ENCODE assay signal across 18 mouse cellular contexts in the genomic region with DNA sequence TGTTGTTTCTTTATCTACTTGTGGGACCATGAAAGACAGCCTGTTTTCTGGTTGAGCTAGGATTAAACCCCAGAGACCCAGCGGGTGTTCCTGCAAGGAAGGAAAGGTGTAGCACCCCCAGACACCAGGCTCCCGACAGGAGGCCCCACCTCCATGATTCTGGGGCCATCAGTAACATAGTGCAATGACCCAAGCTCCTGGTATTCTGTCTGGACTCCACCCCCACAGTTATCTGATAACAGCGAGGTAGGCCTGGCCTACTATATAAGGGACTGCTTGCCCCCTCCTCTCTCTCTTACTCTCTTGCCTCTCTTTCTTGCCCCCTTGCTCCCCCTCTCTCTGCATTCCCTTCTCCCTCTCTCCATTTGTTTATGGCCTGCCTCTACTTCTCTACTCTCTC. TPM values are rescaled to one million over a fixed set of nuclear protein-coding genes. Genes with fewer than 3 reads are reported as not detected.
A peak's percentile ranks its signal among the peaks of the same experiment; 100 is the strongest.
DNase-seq lines count a peak whose midpoint lies in the region; ATAC-seq and TF ChIP-seq lines count a peak whose summit lies in the region.
"Had no signal": no experiment of that assay in that cellular context is flagged by ENCODE, and none has a peak within 500 bp of the region (broad histone marks: within the 10 kb centered on the region; RNA-seq: fewer than 3 reads in every experiment).

No protein-coding gene starts in this region.

- H3K27me3 ChIP-seq in heart, adult 2 months (ENCODE audit: control insufficient read depth, insufficient read depth, low read length), result no peaks in the 10 kb centered on the region
- peaks cover 3% of the 10 kb centered on the region; the same call in 1 of the 2 replicates for H3K27me3 ChIP-seq in liver, adult 2 months (ENCODE audit: control insufficient read depth, insufficient read depth, low read length)
- H3K27me3 ChIP-seq in embryonic facial prominence, embryonic 15.5 days, result no peaks in the 10 kb centered on the region
- no peaks in the 10 kb centered on the region for H3K27me3 ChIP-seq in liver, embryonic 16.5 days (ENCODE audit: control insufficient read depth, insufficient read depth, low read depth, low read length)
- H3K27me3 ChIP-seq: neural tube, embryonic 15.5 days had no signal

- H3K4me1 ChIP-seq in heart, adult 2 months (ENCODE audit: control insufficient read depth, insufficient read depth, low read length), result peaks cover 7% of the 10 kb centered on the region
- H3K4me1 ChIP-seq in liver, adult 2 months (ENCODE audit: control insufficient read depth, insufficient read depth, low read length), result no peaks in the 10 kb centered on the region
- peaks cover 7% of the 10 kb centered on the region for H3K4me1 ChIP-seq in embryonic facial prominence, embryonic 15.5 days
- H3K4me1 ChIP-seq in liver, embryonic 16.5 days (ENCODE audit: control insufficient read depth, low read depth, low read length), result peaks cover 2% of the 10 kb centered on the region; the same call in 1 of the 2 replicates

- no peak for DNase-seq in heart, adult 2 months
- no peak for DNase-seq in heart, adult 8-10 months (ENCODE audit: low spot score)
- DNase-seq in liver, adult 2 months (ENCODE audit: extremely low read depth, low read depth, low spot score), result peak; percentile 17
- no peak for DNase-seq in liver
- no peak for DNase-seq in thymus, postnatal 0 days (ENCODE audit: low spot score)
- DNase-seq in right cerebral cortex, postnatal 4 days, result no peak
- DNase-seq: B cell, adult 2 months; cerebellum, postnatal 14 days; thymus, postnatal 25 days had no signal

- ATAC-seq in embryonic facial prominence, embryonic 15.5 days (ENCODE audit: insufficient number of reproducible peaks, low FRiP score, low TSS enrichment, low read depth), result no peak
- ATAC-seq in liver, embryonic 16.5 days (ENCODE audit: low read depth), result peak; percentile 43; the same call in 1 of the 2 replicates
- ATAC-seq: midbrain, embryonic 16.5 days had no signal

- H3K9me3 ChIP-seq in embryonic facial prominence, embryonic 15.5 days (replicated peaks), result no peaks in the 10 kb centered on the region; the same call in 1 of the 2 replicates
- no peaks in the 10 kb centered on the region; the same call in 1 of the 2 replicates for H3K9me3 ChIP-seq in liver, embryonic 16.5 days (replicated peaks; ENCODE audit: control insufficient read depth, low read length)
- H3K9me3 ChIP-seq: neural tube, embryonic 15.5 days had no signal

- no peak for TF ChIP-seq POLR2A in heart, adult 2 months (IDR thresholded peaks at IDR 0.05; ENCODE audit: insufficient read depth, low read depth, low read length)
- TF ChIP-seq POLR2A in liver, adult 2 months (IDR thresholded peaks at IDR 0.05; ENCODE audit: extremely low read depth, insufficient read depth, low read length), result no peak

- H3K4me3 ChIP-seq in heart, adult 2 months, result no peak overlapping the region
- H3K4me3 ChIP-seq in liver, adult 2 months (ENCODE audit: insufficient read depth, low read depth, low read length), result no peak overlapping the region
- no peak overlapping the region for H3K4me3 ChIP-seq in embryonic facial prominence, embryonic 15.5 days (replicated peaks)
- H3K4me3 ChIP-seq in liver, embryonic 16.5 days (ENCODE audit: low read depth, low read length), result no peak overlapping the region
- H3K4me3 ChIP-seq: neural tube, embryonic 15.5 days had no signal

- intact Hi-C loops in heart, adult 2 months (cut with DNase I), result loop anchor here (5.0 kb wide), 1 partner anchor 33 kb away; a partner anchor contains a TSS

- no peak for TF ChIP-seq EP300 in heart, adult 2 months (IDR thresholded peaks at IDR 0.05; ENCODE audit: insufficient read depth, low read depth, low read length)

- peak overlapping the region; percentile 39; the same call in 1 of the 2 replicates for H3K4me2 ChIP-seq in embryonic facial prominence, embryonic 15.5 days (replicated peaks)
- H3K4me2 ChIP-seq in liver, embryonic 16.5 days (ENCODE audit: low read depth, low read length), result no peak overlapping the region

- peaks cover 3% of the 10 kb centered on the region for H3K36me3 ChIP-seq in heart, adult 2 months (ENCODE audit: control insufficient read depth, insufficient read depth, low read length)
- no peaks in the 10 kb centered on the region for H3K36me3 ChIP-seq in liver, adult 2 months (ENCODE audit: control insufficient read depth, insufficient read depth, low read length)
- no peaks in the 10 kb centered on the region for H3K36me3 ChIP-seq in embryonic facial prominence, embryonic 15.5 days
- H3K36me3 ChIP-seq in liver, embryonic 16.5 days (ENCODE audit: control insufficient read depth, insufficient read depth), result no peaks in the 10 kb centered on the region
- H3K36me3 ChIP-seq: neural tube, embryonic 15.5 days had no signal

- H3K79me2 ChIP-seq in heart, adult 2 months (replicated peaks; ENCODE audit: control insufficient read depth, insufficient read depth, low read length), result no peaks in the 10 kb centered on the region
- no peaks in the 10 kb centered on the region for H3K79me2 ChIP-seq in liver, adult 2 months (ENCODE audit: control insufficient read depth, insufficient read depth, low read length)

- no peak overlapping the region; the same call in 1 of the 2 replicates for H3K27ac ChIP-seq in heart, adult 2 months
- H3K27ac ChIP-seq in liver, adult 2 months (replicated peaks; ENCODE audit: insufficient read depth, low read depth, low read length), result no peak overlapping the region
- H3K27ac ChIP-seq in embryonic facial prominence, embryonic 15.5 days (replicated peaks), result no peak overlapping the region
- no peak overlapping the region for H3K27ac ChIP-seq in liver, embryonic 16.5 days (ENCODE audit: low read length)
- H3K27ac ChIP-seq: macrophage; neural tube, embryonic 15.5 days had no signal

- peak overlapping the region; percentile 44; the same call in 1 of the 2 replicates for H3K9ac ChIP-seq in heart, adult 2 months (ENCODE audit: low read depth, low read length)
- H3K9ac ChIP-seq in liver, adult 2 months (ENCODE audit: low read depth, low read length), result no peak overlapping the region
- H3K9ac ChIP-seq in embryonic facial prominence, embryonic 15.5 days, result no peak overlapping the region
- no peak overlapping the region for H3K9ac ChIP-seq in liver, embryonic 16.5 days (ENCODE audit: low read depth, low read length)
- H3K9ac ChIP-seq: neural tube, embryonic 15.5 days had no signal

- WGBS in heart, adult 2 months, result 50% methylated on average over 3 of the region's 3 CpGs
- WGBS in liver, adult 2 months, result 41% methylated on average over 3 of the region's 3 CpGs
- 68% methylated on average over 3 of the region's 3 CpGs for WGBS in embryonic facial prominence, embryonic 15.5 days
- 31% methylated on average over 3 of the region's 3 CpGs for WGBS in liver, embryonic 16.5 days (ENCODE audit: insufficient replicate concordance)

- TF ChIP-seq CTCF in heart, adult 2 months (IDR thresholded peaks at IDR 0.05), result no peak
- TF ChIP-seq CTCF in liver, adult 2 months (IDR thresholded peaks at IDR 0.05; ENCODE audit: low read depth, low read length), result no peak

RNA-seq across cellular contexts. Expression of a gene that starts 32.9 kb away (rescaled TPM):
- total RNA-seq in heart, adult 2 months (2021), result 10 to 100 TPM; 33.8 to 36.4 TPM
- polyA plus RNA-seq in heart, adult 2 months (2012; rRNA removed), result 26.2 and 40.9 TPM in 2 replicates
- total RNA-seq in heart, adult 8-10 months (2022), result 10 to 100 TPM; 32.4 to 40.9 (median 34.3) TPM
- 229 and 294 TPM in 2 replicates for total RNA-seq in liver, adult 2 months (2014; rRNA removed)
- polyA plus RNA-seq in liver, adult 2 months (2012; rRNA removed), result 251 and 399 TPM in 2 replicates
- polyA plus RNA-seq in embryonic facial prominence, embryonic 15.5 days (2015; fragmentation: Nextera tagmentation; extraction: Ambion mirVana), result 30.4 and 32.0 TPM in 2 replicates
- 36.5 and 40.9 TPM in 2 replicates for polyA plus RNA-seq in liver, embryonic 16.5 days (2015; fragmentation: Nextera tagmentation; extraction: Ambion mirVana)
- 43.3 and 47.0 TPM in 2 replicates for polyA plus RNA-seq in thymus, postnatal 0 days (2015; fragmentation: Nextera tagmentation; extraction: Ambion mirVana)

RNA-seq across cellular contexts. Expression of a gene that starts 42.5 kb away (rescaled TPM):
- not detected for total RNA-seq in heart, adult 2 months (2021)
- 0.04 and 0.12 TPM in 2 replicates for polyA plus RNA-seq in heart, adult 2 months (2012; rRNA removed)
- total RNA-seq in heart, adult 8-10 months (2022), result under 1 TPM in 3 of 4 experiments, not detected in 1; 0.09 to 0.14 (median 0.13) TPM
- not detected in 2 replicates for total RNA-seq in liver, adult 2 months (2014; rRNA removed)
- not detected in 2 replicates for polyA plus RNA-seq in liver, adult 2 months (2012; rRNA removed)
- 0.20 and 0.51 TPM in 2 replicates for polyA plus RNA-seq in embryonic facial prominence, embryonic 15.5 days (2015; fragmentation: Nextera tagmentation; extraction: Ambion mirVana)
- polyA plus RNA-seq in liver, embryonic 16.5 days (2015; fragmentation: Nextera tagmentation; extraction: Ambion mirVana), result 0.06 TPM in 1 of 2 replicates, not detected in the other
- polyA plus RNA-seq in thymus, postnatal 0 days (2015; fragmentation: Nextera tagmentation; extraction: Ambion mirVana), result 0.67 and 0.82 TPM in 2 replicates
- total RNA-seq: adrenal gland, postnatal 14 days; hematopoietic stem cell, adult 5-6 weeks; left cerebral cortex, postnatal 36 days had no signal
- polyA plus RNA-seq: forebrain, embryonic 16.5 days; macrophage; midbrain, embryonic 16.5 days; neural tube, embryonic 15.5 days had no signal
